Mouse (Mus musculus) embryonic facial prominence, embryonic 15.5 days (tissue): ENCODE results near the gene Rbfox3. TPM values are rescaled to one million over a fixed set of nuclear protein-coding genes. Genes with fewer than 3 reads are reported as not detected.

Experiments
- ATAC-seq: fragments of 200-750 bp; cut with Nextera tagmentation; 2 replicates; pipeline ENCODE4 v1.8.0; 2017; ENCODE audit warnings: low read depth, moderate TSS enrichment; ENCODE audit not compliant: insufficient number of reproducible peaks, low FRiP score, low TSS enrichment
- H3K27ac ChIP-seq: fragments of 300-500 bp; sonication (generic); replicated peaks from 2 replicates; pipeline ENCODE4 v1.5.1; 2015; ENCODE audit warnings: mild to moderate bottlenecking, inconsistent platforms
- H3K27me3 ChIP-seq: fragments of 300-500 bp; sonication (generic); 2 replicates; pipeline ENCODE4 v1.6.1; 2015; ENCODE audit warnings: inconsistent platforms
- H3K36me3 ChIP-seq: fragments of 300-500 bp; sonication (generic); 2 replicates; pipeline ENCODE4 v1.6.1; 2015; ENCODE audit warnings: mild to moderate bottlenecking, inconsistent platforms
- H3K4me1 ChIP-seq: fragments of 300-500 bp; sonication (generic); 2 replicates; pipeline ENCODE4 v1.6.1; 2015; ENCODE audit warnings: inconsistent platforms
- H3K4me2 ChIP-seq: fragments of 300-500 bp; sonication (generic); replicated peaks from 2 replicates; pipeline ENCODE4 v1.6.1; 2015; ENCODE audit warnings: mild to moderate bottlenecking, inconsistent platforms
- H3K4me3 ChIP-seq: fragments of 300-500 bp; sonication (generic); replicated peaks from 2 replicates; pipeline ENCODE4 v1.5.1; 2015; ENCODE audit warnings: mild to moderate bottlenecking, inconsistent platforms
- H3K9ac ChIP-seq: fragments of 300-500 bp; sonication (generic); 2 replicates; pipeline ENCODE4 v1.6.1; 2015; ENCODE audit warnings: inconsistent platforms
- H3K9me3 ChIP-seq: fragments of 300-500 bp; sonication (generic); replicated peaks from 2 replicates; pipeline ENCODE4 v1.6.1; 2016; ENCODE audit warnings: inconsistent platforms
- WGBS: fragments of 180-500 bp; shearing (Covaris S2); methylation state at CpG from one replicate; pipeline ENCODE4 v1.1.7; 2015; 5-methylcytosine and 5-hydroxymethylcytosine counted together
- microRNA-seq: library from miRNA; unstranded; fragments of <30 nt; microRNA quantifications from one replicate; pipeline ENCODE4, GENCODE M21; 2016; ENCODE audit warnings: borderline number of aligned reads
- polyA plus RNA-seq: library from polyadenylated mRNA; unstranded; fragments of >200 nt; fragmentation: Nextera tagmentation; extraction: Ambion mirVana; gene quantifications from 2 replicates; pipeline ENCODE4 v1.2.1, GENCODE M21; 2015

Rbfox3 gene
- polyA plus RNA-seq, 1 experiment from 2014 or later, result 0.55 TPM

DNA sequence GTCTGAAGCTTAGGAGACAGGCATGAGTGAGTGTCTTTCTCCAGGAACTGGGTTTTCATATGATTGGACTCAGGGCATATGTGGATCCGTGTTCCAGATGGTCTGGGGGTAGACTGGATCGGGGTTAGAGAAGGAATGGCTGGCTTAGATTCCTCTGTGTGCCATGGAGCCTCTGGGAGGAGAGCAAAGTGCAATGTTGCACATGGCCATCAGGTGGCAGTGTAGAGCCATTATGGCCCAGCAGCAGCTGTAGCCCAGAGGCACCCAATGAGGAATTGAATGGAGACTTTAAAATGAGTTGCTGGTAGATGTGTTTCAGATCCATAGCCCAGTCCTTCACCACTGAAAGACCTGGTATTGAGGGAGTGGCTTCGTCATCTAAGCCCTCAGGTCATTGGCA is 465.6 kb downstream of the Rbfox3 start:
- Histone ChIP-seq H3K36me3 (peaks cover 27% of the 10 kb centered on the region; the same call in 1 of the 2 replicates), H3K4me3 (no peak overlapping the region), H3K27ac (no peak overlapping the region), H3K4me1 (peaks cover 16% of the 10 kb centered on the region), H3K4me2 (no peak overlapping the region), H3K9ac (no peak overlapping the region), H3K9me3 (no peaks in the 10 kb centered on the region), H3K27me3 (no peaks in the 10 kb centered on the region)
- WGBS, result 11% methylated on average over 3 of the region's 3 CpGs
- ATAC-seq, result peak; percentile 12; the same call in 1 of the 2 replicates

DNA sequence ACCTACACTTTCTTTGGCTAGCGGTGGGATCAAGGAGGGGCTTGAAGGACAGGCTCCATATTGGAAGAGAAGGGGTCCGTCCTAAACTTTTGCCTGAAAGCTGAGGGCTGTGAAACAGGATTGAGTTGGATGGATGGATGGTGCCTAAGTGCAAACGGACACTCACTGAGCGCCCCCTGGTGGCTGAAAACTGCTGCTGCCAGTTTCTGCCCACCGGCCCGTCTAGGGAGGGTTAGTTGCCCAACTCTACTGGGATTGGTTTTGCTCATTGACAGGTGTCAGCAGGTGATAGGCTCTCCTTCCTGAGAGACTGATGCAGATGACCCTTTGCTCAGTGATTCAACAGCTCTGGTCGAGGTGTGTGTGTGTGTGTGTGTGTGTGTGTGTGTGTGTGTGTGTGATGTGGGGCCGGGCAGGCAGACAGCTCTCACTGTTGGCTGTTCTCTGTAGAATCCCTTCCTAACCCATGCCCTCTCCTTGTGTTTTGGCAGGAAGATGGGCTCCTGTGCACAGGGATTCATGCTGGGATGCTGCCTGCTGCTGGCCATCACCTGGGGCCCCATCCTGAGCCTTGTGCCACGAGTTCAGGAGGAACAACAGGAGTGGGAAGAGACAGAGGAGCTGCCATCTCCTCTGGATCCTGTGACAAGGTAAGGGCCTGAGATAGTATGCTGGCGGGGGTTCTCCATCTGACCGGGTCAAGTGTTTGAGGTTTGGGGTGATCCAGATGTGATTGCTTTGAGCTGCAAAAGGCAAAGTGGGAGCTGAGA is 468.0 kb downstream of the Rbfox3 start:
- no peak overlapping the region for H3K4me3 ChIP-seq
- 36% methylated on average over 11 of the region's 11 CpGs for WGBS
- no peak overlapping the region for H3K27ac ChIP-seq
- ATAC-seq, result no peak
- H3K9ac ChIP-seq, result no peak overlapping the region
- peaks cover 19% of the 10 kb centered on the region; the same call in 1 of the 2 replicates for H3K36me3 ChIP-seq
- H3K4me1 ChIP-seq, result peaks cover 33% of the 10 kb centered on the region
- no peak overlapping the region for H3K4me2 ChIP-seq
- H3K9me3 ChIP-seq, result no peaks in the 10 kb centered on the region
- H3K27me3 ChIP-seq, result no peaks in the 10 kb centered on the region

DNA sequence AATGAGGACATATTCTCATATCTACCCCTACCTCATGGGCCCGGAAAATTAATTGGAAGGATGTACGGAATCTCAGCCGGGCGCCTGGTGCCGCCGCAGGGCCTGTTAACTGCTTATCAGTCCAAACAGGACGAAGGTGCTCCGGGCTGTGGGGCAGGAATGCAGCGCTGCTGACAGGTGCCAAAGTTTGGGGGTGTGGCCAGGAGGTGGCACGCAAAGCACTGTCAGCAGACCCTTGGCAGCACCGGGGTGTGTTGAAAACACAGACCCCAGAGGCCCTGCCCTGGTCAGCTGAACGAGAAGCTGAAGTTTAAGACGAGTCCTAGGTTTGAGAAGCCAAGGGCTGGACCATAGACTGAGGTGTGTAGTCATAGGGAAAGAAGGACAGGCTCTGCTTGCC is 468.7 kb downstream of the Rbfox3 start:
- Histone ChIP-seq H3K4me1 (peaks cover 40% of the 10 kb centered on the region), H3K27me3 (no peaks in the 10 kb centered on the region), H3K4me2 (no peak overlapping the region), H3K9me3 (no peaks in the 10 kb centered on the region), H3K27ac (no peak overlapping the region), H3K36me3 (peaks cover 13% of the 10 kb centered on the region; the same call in 1 of the 2 replicates), H3K4me3 (no peak overlapping the region), H3K9ac (no peak overlapping the region)
- ATAC-seq, result no peak
- 69% methylated on average over 13 of the region's 13 CpGs for WGBS

Small RNA genes lying within 50 kb of the gene (microRNA-seq; reads per million reads assigned to microRNA genes)
- not detected for gene Gm25040

Other genes starting within 250 kb of the Rbfox3 start
- gene Enpp7, start 76.6 kb upstream of the Rbfox3 start, polyA plus RNA-seq, result not detected in 2 replicates
- 35.2 and 37.0 TPM in 2 replicates for gene Cbx2, start 111.4 kb upstream of the Rbfox3 start, polyA plus RNA-seq
- gene Cbx8, start 129.4 kb upstream of the Rbfox3 start, polyA plus RNA-seq, result 9.2 and 10.3 TPM in 2 replicates
- gene Cbx4, start 174.6 kb upstream of the Rbfox3 start, polyA plus RNA-seq, result 17.2 and 21.4 TPM in 2 replicates